Mouse (Mus musculus): Measurements from ENCODE around the gene Tead1.

Tead1 gene

GRCm38 (mm10) chr7:112688425-112689001 is 9.4 kb downstream of the Tead1 start:
- no peak for DNase-seq

GRCm38 (mm10) chr7:112690836-112691781 is 12.0 kb downstream of the Tead1 start:
- DNase-seq: peak; percentile 50

GRCm38 (mm10) chr7:112693566-112693965 is 14.4 kb downstream of the Tead1 start:
- DNase-seq: no peak

GRCm38 (mm10) chr7:112696777-112697161 is 17.7 kb downstream of the Tead1 start:
- DNase-seq: no peak

GRCm38 (mm10) chr7:112697162-112697841 is 18.2 kb downstream of the Tead1 start:
- DNase-seq: peak; percentile 60

GRCm38 (mm10) chr7:112700082-112700481 is 21.0 kb downstream of the Tead1 start:
- DNase-seq: no peak

GRCm38 (mm10) chr7:112703341-112703740 is 24.2 kb downstream of the Tead1 start:
- no peak for DNase-seq

GRCm38 (mm10) chr7:112705870-112706269 is 26.8 kb downstream of the Tead1 start:
- DNase-seq: no peak

GRCm38 (mm10) chr7:112706756-112707155 is 27.6 kb downstream of the Tead1 start:
- DNase-seq: no peak

GRCm38 (mm10) chr7:112710409-112711107 is 31.4 kb downstream of the Tead1 start:
- DNase-seq: peak; percentile 27

GRCm38 (mm10) chr7:112711977-112712376 is 32.9 kb downstream of the Tead1 start:
- no peak for DNase-seq

GRCm38 (mm10) chr7:112713509-112713908 is 34.4 kb downstream of the Tead1 start:
- DNase-seq: no peak

GRCm38 (mm10) chr7:112714783-112715182 is 35.7 kb downstream of the Tead1 start:
- no peak for DNase-seq

- no peak for DNase-seq
These were observed 37.6 kb downstream of the Tead1 start for GRCm38 (mm10) chr7:112716701-112717100.

- peak; percentile 18 for DNase-seq
These were observed 38.6 kb downstream of the Tead1 start for GRCm38 (mm10) chr7:112717676-112718075.

- no peak for DNase-seq
These were observed 40.5 kb downstream of the Tead1 start for GRCm38 (mm10) chr7:112719394-112720142.

GRCm38 (mm10) chr7:112720143-112720988 is 41.2 kb downstream of the Tead1 start:
- peak; percentile 41 for DNase-seq

- DNase-seq: no peak
These were observed 41.8 kb downstream of the Tead1 start for GRCm38 (mm10) chr7:112720989-112721337.

- DNase-seq: no peak
These were observed 42.7 kb downstream of the Tead1 start for GRCm38 (mm10) chr7:112721859-112722258.

- DNase-seq: no peak
These were observed 49.3 kb downstream of the Tead1 start for GRCm38 (mm10) chr7:112728399-112728798.

- peak; percentile 27 for DNase-seq
These were observed 51.1 kb downstream of the Tead1 start for GRCm38 (mm10) chr7:112730209-112730608.

Data from lung, postnatal 14 days (tissue).